Mouse (Mus musculus): ENCODE measurements around the gene Gm17268. TPM values are rescaled to one million over a fixed set of nuclear protein-coding genes. Genes with fewer than 3 reads are reported as not detected.

Gene Gm17268
- polyA plus RNA-seq, 1 experiment = not detected

DNA sequence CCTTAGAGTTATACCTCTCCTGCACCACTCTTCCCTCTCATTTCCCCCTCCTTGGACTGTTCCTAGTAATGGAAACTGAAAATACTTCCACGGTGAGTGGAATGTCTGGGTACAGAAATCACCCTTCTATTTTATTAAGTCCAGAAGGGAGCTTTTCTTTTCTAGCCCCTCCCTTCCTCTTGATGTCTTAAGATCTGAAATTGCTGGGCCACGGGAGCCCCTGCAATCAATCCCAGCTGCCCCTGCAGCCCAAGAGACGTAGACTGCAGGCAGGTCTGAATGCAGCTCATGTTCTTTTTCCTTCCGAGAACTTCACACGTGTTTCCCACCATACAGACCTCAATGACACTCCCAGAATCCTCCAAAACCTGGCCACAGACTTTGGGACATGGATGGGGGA lies 37.8 kb downstream of the Gm17268 start:
- H3K9me3 ChIP-seq (ENCODE audit: control insufficient read depth, low read length) = no peaks in the 10 kb centered on the region
- no peaks in the 10 kb centered on the region for H3K4me1 ChIP-seq (ENCODE audit: control insufficient read depth)
- H3K4me3 ChIP-seq (replicated peaks) = no peak overlapping the region
- no peak for TF ChIP-seq TAL1 (IDR thresholded peaks at IDR 0.05; ENCODE audit: low read length)
- no peak for TF ChIP-seq GATA1 (IDR thresholded peaks at IDR 0.05; ENCODE audit: low read length)
- no peaks in the 10 kb centered on the region for H3K36me3 ChIP-seq (ENCODE audit: control insufficient read depth)
- no peaks in the 10 kb centered on the region for H3K27me3 ChIP-seq (ENCODE audit: control insufficient read depth)

- Histone ChIP-seq H3K4me1 (ENCODE audit: control insufficient read depth) (no peaks in the 10 kb centered on the region), H3K4me3 (replicated peaks) (no peak overlapping the region), H3K36me3 (ENCODE audit: control insufficient read depth) (no peaks in the 10 kb centered on the region), H3K9me3 (ENCODE audit: control insufficient read depth, low read length) (no peaks in the 10 kb centered on the region), H3K27me3 (ENCODE audit: control insufficient read depth) (no peaks in the 10 kb centered on the region)
- no peak for TF ChIP-seq GATA1 (IDR thresholded peaks at IDR 0.05; ENCODE audit: low read length)
- TF ChIP-seq TAL1 (IDR thresholded peaks at IDR 0.05; ENCODE audit: low read length) = no peak
Observed at GRCm38 (mm10) chr11:81999469-81999868, 38.9 kb downstream of the Gm17268 start.

DNA sequence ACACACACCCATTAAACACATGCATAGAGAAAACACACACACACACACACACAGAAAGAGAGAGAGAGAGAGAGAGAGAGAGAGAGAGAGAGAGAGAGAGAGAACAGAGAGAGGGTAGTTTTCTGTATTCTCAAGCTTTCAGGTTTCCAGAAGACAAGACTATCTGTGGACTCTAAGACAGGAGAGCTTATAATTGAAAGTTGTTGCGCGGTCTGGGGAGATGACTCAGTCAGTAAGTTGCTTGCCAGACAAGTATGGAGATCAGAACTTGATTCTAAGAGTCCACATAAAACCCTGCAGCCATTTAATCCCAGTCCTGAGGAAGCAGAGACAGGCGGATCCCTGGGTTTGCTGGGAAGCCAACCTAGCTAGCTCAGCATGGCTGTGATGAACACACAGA lies 39.7 kb downstream of the Gm17268 start:
- Histone ChIP-seq H3K36me3 (ENCODE audit: control insufficient read depth) (no peaks in the 10 kb centered on the region), H3K4me1 (ENCODE audit: control insufficient read depth) (no peaks in the 10 kb centered on the region), H3K9me3 (ENCODE audit: control insufficient read depth, low read length) (0 out of 2 replicates have a peak, but pooled peaks cover 2% of the 10 kb centered on the region), H3K4me3 (replicated peaks) (no peak overlapping the region), H3K27me3 (ENCODE audit: control insufficient read depth) (no peaks in the 10 kb centered on the region)
- no peak for TF ChIP-seq GATA1 (IDR thresholded peaks at IDR 0.05; ENCODE audit: low read length)
- no peak for TF ChIP-seq TAL1 (IDR thresholded peaks at IDR 0.05; ENCODE audit: low read length)

GRCm38 (mm10) chr11:81997085-81997484 lies 41.3 kb downstream of the Gm17268 start:
- Histone ChIP-seq H3K4me3 (replicated peaks) (no peak overlapping the region), H3K36me3 (ENCODE audit: control insufficient read depth) (no peaks in the 10 kb centered on the region), H3K4me1 (ENCODE audit: control insufficient read depth) (no peaks in the 10 kb centered on the region), H3K9me3 (ENCODE audit: control insufficient read depth, low read length) (0 out of 2 replicates have a peak, but pooled peaks cover 2% of the 10 kb centered on the region), H3K27me3 (ENCODE audit: control insufficient read depth) (no peaks in the 10 kb centered on the region)
- TF ChIP-seq GATA1 (IDR thresholded peaks at IDR 0.05; ENCODE audit: low read length) = no peak
- TF ChIP-seq TAL1 (IDR thresholded peaks at IDR 0.05; ENCODE audit: low read length) = no peak

- TF ChIP-seq TAL1 (IDR thresholded peaks at IDR 0.05; ENCODE audit: low read length) = no peak
- no peak for TF ChIP-seq GATA1 (IDR thresholded peaks at IDR 0.05; ENCODE audit: low read length)
- H3K36me3 ChIP-seq (ENCODE audit: control insufficient read depth) = no peaks in the 10 kb centered on the region
Observed at GRCm38 (mm10) chr11:81996172-81996841, 42.1 kb downstream of the Gm17268 start.

GRCm38 (mm10) chr11:81983146-81983545 lies 55.2 kb downstream of the Gm17268 start:
- no peak for TF ChIP-seq GATA1 (IDR thresholded peaks at IDR 0.05; ENCODE audit: low read length)
- TF ChIP-seq TAL1 (IDR thresholded peaks at IDR 0.05; ENCODE audit: low read length) = no peak
- Histone ChIP-seq H3K27me3 (ENCODE audit: control insufficient read depth) (no peaks in the 10 kb centered on the region), H3K9me3 (ENCODE audit: control insufficient read depth, low read length) (no peaks in the 10 kb centered on the region), H3K4me3 (replicated peaks) (no peak overlapping the region), H3K36me3 (ENCODE audit: control insufficient read depth) (no peaks in the 10 kb centered on the region), H3K4me1 (ENCODE audit: control insufficient read depth) (no peaks in the 10 kb centered on the region)

More at GRCm38 (mm10) chr11:81996172-81996841, 42.1 kb downstream of the Gm17268 start:
- Histone ChIP-seq H3K4me1 (ENCODE audit: control insufficient read depth) (no peaks in the 10 kb centered on the region), H3K27me3 (ENCODE audit: control insufficient read depth) (no peaks in the 10 kb centered on the region), H3K9me3 (ENCODE audit: control insufficient read depth, low read length) (0 out of 2 replicates have a peak, but pooled peaks cover 2% of the 10 kb centered on the region), H3K4me3 (replicated peaks) (no peak overlapping the region)

- Histone ChIP-seq H3K27me3 (ENCODE audit: control insufficient read depth) (no peaks in the 10 kb centered on the region), H3K9me3 (ENCODE audit: control insufficient read depth, low read length) (no peaks in the 10 kb centered on the region), H3K36me3 (ENCODE audit: control insufficient read depth) (no peaks in the 10 kb centered on the region), H3K4me3 (replicated peaks) (no peak overlapping the region), H3K4me1 (ENCODE audit: control insufficient read depth) (no peaks in the 10 kb centered on the region)
- no peak for TF ChIP-seq TAL1 (IDR thresholded peaks at IDR 0.05; ENCODE audit: low read length)
Observed at GRCm38 (mm10) chr11:81982191-81982590, 56.2 kb downstream of the Gm17268 start.

Other genes with a start within 250 kb of the Gm17268 start
- gene 5530401A14Rik, start 177.9 kb downstream of the Gm17268 start, polyA plus RNA-seq (2012) = not detected in 2 replicates
- not detected in 2 replicates for gene Asic2, start 70.1 kb downstream of the Gm17268 start, polyA plus RNA-seq (2012)
- not detected in 2 replicates for gene Ccl2, start 3.0 kb downstream of the Gm17268 start, polyA plus RNA-seq (2012)
- gene Ccl7, start 7.2 kb upstream of the Gm17268 start, polyA plus RNA-seq (2012) = not detected in 2 replicates
- not detected in 2 replicates for gene Ccl11, start 19.3 kb upstream of the Gm17268 start, polyA plus RNA-seq (2012)
- not detected in 2 replicates for gene Ccl12, start 63.3 kb upstream of the Gm17268 start, polyA plus RNA-seq (2012)
- gene Ccl8, start 76.6 kb upstream of the Gm17268 start, polyA plus RNA-seq (2012) = not detected in 2 replicates